Mouse (Mus musculus) C3H10T1/2 (cell line): Measurements from ENCODE around the gene Fezf1. TPM values are rescaled to one million over a fixed set of nuclear protein-coding genes. Genes with fewer than 3 reads are reported as not detected.

ENCODE experiments used
- polyA plus RNA-seq, 2 experiments: library from polyadenylated mRNA; unstranded; fragments of >200 nt; fragmentation: generic; extraction: Trizol; gene quantifications; one replicate each; pipeline ENCODE4 v1.2.1; 2012; ENCODE audit warnings: missing spikeins in 2 of 2

The Fezf1 gene
- not detected for polyA plus RNA-seq

DNA sequence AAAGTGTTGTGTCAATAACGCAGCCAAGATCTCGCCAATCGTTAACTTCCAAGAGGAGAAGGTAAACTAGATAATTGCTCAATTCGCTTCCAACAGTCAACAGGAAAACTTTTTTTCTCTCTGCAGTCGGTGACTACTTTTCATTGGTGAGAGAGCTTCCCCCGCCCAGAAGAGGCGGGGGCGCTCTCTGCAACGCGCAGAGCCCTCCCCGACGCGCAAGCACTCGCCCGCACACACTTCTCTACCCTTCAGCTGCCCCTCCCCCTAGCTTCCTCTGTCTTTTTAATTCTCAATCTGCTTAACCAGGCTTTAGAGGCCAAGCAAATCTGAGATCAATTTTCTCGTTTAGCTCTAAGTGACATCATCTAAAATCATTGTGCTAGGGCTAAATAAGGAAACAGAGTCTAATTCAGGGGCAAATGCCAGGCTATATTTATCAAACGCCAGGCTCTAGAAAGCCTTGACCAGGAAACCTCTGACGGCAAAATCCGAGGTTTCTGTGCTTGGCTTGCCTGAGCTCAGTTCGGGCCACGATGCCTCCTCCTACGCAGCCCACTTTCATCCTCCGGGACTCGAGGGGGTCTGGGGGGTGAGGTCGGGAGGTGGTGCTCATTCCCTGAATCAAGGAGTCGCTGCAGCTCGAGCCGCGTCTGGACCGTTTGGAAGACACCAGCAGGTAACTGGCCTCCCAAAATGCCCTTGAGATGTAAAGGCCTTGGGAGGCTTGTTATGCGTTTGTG lies at the start of gene Fezf1:
TSS of gene Fezf1 (minus strand) at position 50 of the 740 bp plus-strand sequence.

Other genes with a start within 250 kb of the Fezf1 start
- gene Aass, start 115.4 kb downstream of the Fezf1 start, polyA plus RNA-seq: not detected